Mouse (Mus musculus) erythroblast, embryonic 14.5 days (primary cell): ENCODE measurements around the gene Hist1h2bh. TPM values are rescaled to one million over a fixed set of nuclear protein-coding genes. Genes with fewer than 3 reads are reported as not detected.

Experiments used
- H3K27me3 ChIP-seq: 2 replicates; pipeline ENCODE4 v1.6.1; 2012; ENCODE audit warnings: inconsistent platforms; ENCODE audit not compliant: control insufficient read depth
- H3K36me3 ChIP-seq: 2 replicates; pipeline ENCODE4 v1.6.1; 2012; ENCODE audit warnings: mild to moderate bottlenecking, inconsistent platforms; ENCODE audit not compliant: control insufficient read depth
- H3K4me1 ChIP-seq: 2 replicates; pipeline ENCODE4 v1.6.1; 2012; ENCODE audit warnings: inconsistent platforms; ENCODE audit not compliant: control insufficient read depth
- H3K4me3 ChIP-seq: replicated peaks from 2 replicates; pipeline ENCODE3; 2012; ENCODE audit warnings: moderate library complexity, mild to moderate bottlenecking, inconsistent platforms
- H3K9me3 ChIP-seq: 2 replicates; pipeline ENCODE4 v1.6.1; 2012; ENCODE audit warnings: low read length, inconsistent platforms, mixed read lengths; ENCODE audit not compliant: control insufficient read depth
- GATA1 ChIP-seq: IDR thresholded peaks from 2 replicates; pipeline ENCODE4 v1.6.1; 2012; ENCODE audit warnings: low read length, inconsistent platforms, mixed read lengths
- TAL1 ChIP-seq: IDR thresholded peaks from 3 replicates; pipeline ENCODE4 v1.6.1; 2012; ENCODE audit warnings: low read length, inconsistent platforms, mixed read lengths
- polyA plus RNA-seq: library from polyadenylated mRNA; stranded (reverse); fragments of >175 nt; gene quantifications from 2 replicates; pipeline ENCODE4 v1.2.3, GENCODE M21; 2012

Gene Hist1h2bh
- polyA plus RNA-seq, 1 experiment, result 3.0 TPM

DNA sequence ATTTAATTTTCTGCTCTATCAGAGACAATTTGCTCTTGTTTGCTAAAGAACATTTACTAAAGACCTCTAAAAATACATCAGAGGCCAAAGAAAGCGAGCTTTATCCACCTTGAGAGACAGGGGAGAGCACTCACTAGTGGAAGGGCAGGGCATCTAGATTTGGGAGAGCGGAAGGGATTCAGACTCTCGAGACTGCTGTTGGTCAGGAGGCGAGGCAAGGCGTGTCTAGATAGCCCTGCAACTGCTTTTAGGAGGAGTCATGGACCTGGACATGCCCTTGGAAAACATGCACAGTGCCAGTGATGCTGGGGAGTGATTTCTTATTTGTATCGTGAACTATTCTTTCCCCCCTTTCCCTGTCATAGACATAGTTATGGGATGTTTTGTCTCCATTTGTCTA lies 47.7 kb downstream of the Hist1h2bh start:
- Histone ChIP-seq H3K9me3 (no peaks in the 10 kb centered on the region), H3K4me3 (no peak overlapping the region), H3K36me3 (no peaks in the 10 kb centered on the region), H3K27me3 (peaks cover 3% of the 10 kb centered on the region), H3K4me1 (peaks cover 53% of the 10 kb centered on the region)
- TF ChIP-seq TAL1, result no peak
- no peak for TF ChIP-seq GATA1

GRCm38 (mm10) chr13:23491990-23492389 lies 51.2 kb downstream of the Hist1h2bh start:
- TF ChIP-seq GATA1, result no peak
- TF ChIP-seq TAL1, result no peak
- peaks cover 23% of the 10 kb centered on the region for H3K27me3 ChIP-seq
- peak overlapping the region; percentile 59 for H3K4me3 ChIP-seq
- no peaks in the 10 kb centered on the region for H3K9me3 ChIP-seq
- H3K36me3 ChIP-seq, result no peaks in the 10 kb centered on the region
- H3K4me1 ChIP-seq, result peaks cover 29% of the 10 kb centered on the region

Other genes starting within 250 kb of the Hist1h2bh start
- 0.01 TPM in 2 replicates for gene Zfp322a, start 174.2 kb downstream of the Hist1h2bh start, polyA plus RNA-seq
- gene Abt1, start 119.5 kb downstream of the Hist1h2bh start, polyA plus RNA-seq, result 0.76 and 0.84 TPM in 2 replicates
- 0.15 and 0.16 TPM in 2 replicates for gene Btn1a1, start 77.5 kb downstream of the Hist1h2bh start, polyA plus RNA-seq
- not detected in 2 replicates for gene Btn2a2, start 54.5 kb downstream of the Hist1h2bh start, polyA plus RNA-seq
- gene Hist1h4h, start 12.3 kb downstream of the Hist1h2bh start, polyA plus RNA-seq, result 10.1 and 19.7 TPM in 2 replicates
- 52.5 and 62.7 TPM in 2 replicates for gene Hist1h2af, start 9.5 kb downstream of the Hist1h2bh start, polyA plus RNA-seq
- gene Hist1h3g, start 8.0 kb downstream of the Hist1h2bh start, polyA plus RNA-seq, result 8.8 and 11.7 TPM in 2 replicates
- gene Hist1h3f, start 660 bp upstream of the Hist1h2bh start, polyA plus RNA-seq, result 1.3 and 3.3 TPM in 2 replicates
- 8.3 and 13.8 TPM in 2 replicates for gene Hist1h4f, start 8.3 kb upstream of the Hist1h2bh start, polyA plus RNA-seq
- gene Hist1h1d, start 9.9 kb upstream of the Hist1h2bh start, polyA plus RNA-seq, result 0.51 and 0.95 TPM in 2 replicates
- gene Hist1h3e, start 19.0 kb upstream of the Hist1h2bh start, polyA plus RNA-seq, result 2.9 and 16.6 TPM in 2 replicates
- gene Hist1h2ae, start 27.8 kb upstream of the Hist1h2bh start, polyA plus RNA-seq, result 3.6 and 5.2 TPM in 2 replicates
- gene Hist1h2bg, start 28.0 kb upstream of the Hist1h2bh start, polyA plus RNA-seq, result 14.5 and 18.7 TPM in 2 replicates
- gene Hist1h2bf, start 30.8 kb upstream of the Hist1h2bh start, polyA plus RNA-seq, result 6.6 and 15.6 TPM in 2 replicates
- 5.1 and 8.3 TPM in 2 replicates for gene Hist1h2ad, start 31.0 kb upstream of the Hist1h2bh start, polyA plus RNA-seq
- gene Hist1h3d, start 32.4 kb upstream of the Hist1h2bh start, polyA plus RNA-seq, result 1.6 and 4.7 TPM in 2 replicates
- 5.1 and 11.8 TPM in 2 replicates for gene Hist1h4d, start 38.2 kb upstream of the Hist1h2bh start, polyA plus RNA-seq
- 0.33 and 0.67 TPM in 2 replicates for gene Hist1h2be, start 77.7 kb upstream of the Hist1h2bh start, polyA plus RNA-seq
- gene Hist1h1e, start 79.2 kb upstream of the Hist1h2bh start, polyA plus RNA-seq, result 2.8 and 8.5 TPM in 2 replicates
- gene Hist1h2ac, start 140.6 kb upstream of the Hist1h2bh start, polyA plus RNA-seq, result 1.1 and 2.1 TPM in 2 replicates
- gene Hist1h2bc, start 140.8 kb upstream of the Hist1h2bh start, polyA plus RNA-seq, result 17.5 and 20.6 TPM in 2 replicates
- 0.10 TPM in 1 of 2 replicates, not detected in the other for gene Hist1h1t, start 152.4 kb upstream of the Hist1h2bh start, polyA plus RNA-seq
- 0.93 and 3.0 TPM in 2 replicates for gene Hist1h4c, start 155.1 kb upstream of the Hist1h2bh start, polyA plus RNA-seq
- 0.15 and 0.53 TPM in 2 replicates for gene Hfe, start 167.5 kb upstream of the Hist1h2bh start, polyA plus RNA-seq
- gene Hist1h1c, start 195.4 kb upstream of the Hist1h2bh start, polyA plus RNA-seq, result 54.6 and 94.3 TPM in 2 replicates
- 3.8 and 7.0 TPM in 2 replicates for gene Hist1h3c, start 202.2 kb upstream of the Hist1h2bh start, polyA plus RNA-seq
- 5.4 and 12.1 TPM in 2 replicates for gene Hist1h2bb, start 203.3 kb upstream of the Hist1h2bh start, polyA plus RNA-seq
- 9.1 and 22.3 TPM in 2 replicates for gene Hist1h2ab, start 207.7 kb upstream of the Hist1h2bh start, polyA plus RNA-seq
- 6.2 and 23.6 TPM in 2 replicates for gene Hist1h3b, start 208.9 kb upstream of the Hist1h2bh start, polyA plus RNA-seq
- gene Hist1h4b, start 213.6 kb upstream of the Hist1h2bh start, polyA plus RNA-seq, result 4.5 and 11.8 TPM in 2 replicates
- gene Hist1h4a, start 217.8 kb upstream of the Hist1h2bh start, polyA plus RNA-seq, result 10.2 and 21.5 TPM in 2 replicates
- 1.5 and 4.0 TPM in 2 replicates for gene Hist1h3a, start 219.0 kb upstream of the Hist1h2bh start, polyA plus RNA-seq
- 1.4 TPM in 2 replicates for gene Hist1h1a, start 220.3 kb upstream of the Hist1h2bh start, polyA plus RNA-seq
- gene Trim38, start 226.5 kb upstream of the Hist1h2bh start, polyA plus RNA-seq, result not detected in 2 replicates